Mouse (Mus musculus) layer of hippocampus, adult 2 months (tissue): ENCODE results near the gene Mdh2. TPM values are rescaled to one million over a fixed set of nuclear protein-coding genes. Genes with fewer than 3 reads are reported as not detected.

Experiments used
- DNase-seq, 2 experiments: peaks; one replicate each; pipeline ENCODE4 v3.0.0; 2022; ENCODE audit warnings: low spot score in 2 of 2
- H3K27ac ChIP-seq: fragments of 200-600 bp; 2 replicates; pipeline ENCODE4 v1.8.1; 2022
- H3K4me3 ChIP-seq: fragments of 200-600 bp; 2 replicates; pipeline ENCODE4 v1.8.1; 2022; ENCODE audit warnings: mild to moderate bottlenecking
- CTCF ChIP-seq: fragments of 200-600 bp; conservative IDR thresholded peaks from 2 replicates; pipeline ENCODE4 v1.8.1; 2022; ENCODE audit warnings: antibody characterized with exemption, mild to moderate bottlenecking, moderate library complexity
- total RNA-seq, 2 experiments: library from RNA; stranded (reverse); gene quantifications; 2 replicates each; pipeline ENCODE4 v1.2.3; 2021

Gene Mdh2
- total RNA-seq, 2 experiments from 2014 or later, result 382 to 388 TPM

DNA sequence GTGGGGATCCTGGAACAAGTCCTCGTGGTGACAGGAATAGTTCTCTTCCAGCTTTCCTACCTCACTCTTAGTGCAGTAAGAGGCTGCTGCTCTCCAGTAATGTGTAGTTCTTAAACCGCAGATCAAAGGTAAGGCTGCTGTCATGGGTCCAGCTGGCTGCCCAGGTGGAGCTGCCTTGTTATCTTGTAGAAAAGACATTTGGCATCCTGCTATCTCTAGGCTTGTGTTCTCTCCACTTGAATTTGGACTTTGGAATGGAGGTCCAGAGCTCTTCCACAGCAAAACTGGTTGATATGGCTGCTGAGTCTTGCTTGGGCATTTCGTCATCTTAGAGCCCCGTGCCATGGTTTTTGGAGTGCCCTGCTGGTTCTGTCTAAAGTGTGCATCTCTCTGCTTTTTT lies 4.6 kb downstream of the Mdh2 start:
- H3K4me3 ChIP-seq, result no peak overlapping the region
- no peak for TF ChIP-seq CTCF
- DNase-seq, result no peak
- no peak overlapping the region for H3K27ac ChIP-seq

DNA sequence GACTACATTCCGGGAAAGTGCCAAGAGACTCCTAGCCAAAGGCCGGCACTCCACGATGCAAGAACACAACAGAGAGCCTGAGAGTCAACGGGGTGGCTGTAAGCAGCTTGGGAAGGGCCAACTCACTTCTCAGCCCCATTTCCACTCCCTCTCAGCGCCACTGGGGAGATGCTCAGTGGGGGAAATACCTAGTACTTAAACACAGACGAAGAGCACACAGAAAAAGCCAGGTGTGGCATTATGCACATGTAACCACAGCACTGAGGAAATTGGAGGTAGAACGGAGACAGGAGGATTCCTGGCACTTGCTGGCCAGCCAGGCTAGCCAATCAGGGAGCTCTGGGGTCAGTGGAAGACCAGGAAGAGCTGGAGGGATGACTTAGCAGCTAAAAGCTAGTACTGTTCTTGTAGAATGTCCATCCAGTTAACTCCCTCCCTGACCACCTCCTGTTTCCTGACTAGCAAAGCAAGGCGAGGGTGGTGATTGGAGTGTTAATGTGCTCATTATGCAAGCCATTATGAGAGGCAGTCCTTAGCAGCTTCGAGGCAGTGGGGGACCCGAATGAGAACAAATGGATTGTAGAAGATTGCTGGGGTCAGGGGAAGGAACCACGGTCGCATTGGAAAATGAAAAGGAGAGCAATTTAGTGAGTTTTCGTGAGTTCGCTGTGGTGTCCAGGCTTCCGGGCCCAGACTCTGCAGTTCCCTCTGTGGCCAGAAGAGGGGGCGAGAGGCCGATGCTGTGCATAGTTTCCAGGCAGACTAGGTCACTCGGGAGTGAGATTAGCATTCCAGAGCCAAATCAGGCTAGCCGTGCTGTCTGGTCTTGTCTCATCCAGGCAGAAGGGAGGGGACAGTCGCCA lies 15.9 kb downstream of the Mdh2 start:
- peak; percentile 98 for TF ChIP-seq CTCF
- Histone ChIP-seq H3K4me3 (peak overlapping the region; percentile 38), H3K27ac (peak overlapping the region; percentile 76)
- peak; percentile 83 to 93 for DNase-seq

DNA sequence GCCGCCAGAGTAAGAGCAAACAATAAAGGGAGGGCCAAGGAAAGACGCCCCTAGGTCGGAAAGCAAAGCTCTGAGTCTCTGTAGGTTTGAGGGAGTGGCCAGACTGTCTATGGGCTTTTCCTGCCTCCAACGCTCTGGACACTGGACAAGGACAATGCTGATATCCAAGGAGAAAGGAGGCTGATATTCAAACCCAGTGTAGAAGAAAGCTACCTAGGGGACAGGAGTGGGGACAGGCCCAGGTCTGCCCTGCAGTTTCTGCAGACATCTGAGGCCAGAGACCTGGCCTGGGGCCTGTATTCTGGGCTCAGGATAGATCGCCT lies 16.5 kb downstream of the Mdh2 start:
- Histone ChIP-seq H3K4me3 (no peak overlapping the region; the same call in 1 of the 2 replicates), H3K27ac (peak overlapping the region; percentile 76; the same call in 1 of the 2 replicates)
- TF ChIP-seq CTCF, result no peak; the same call in 1 of the 2 replicates
- no peak for DNase-seq

DNA sequence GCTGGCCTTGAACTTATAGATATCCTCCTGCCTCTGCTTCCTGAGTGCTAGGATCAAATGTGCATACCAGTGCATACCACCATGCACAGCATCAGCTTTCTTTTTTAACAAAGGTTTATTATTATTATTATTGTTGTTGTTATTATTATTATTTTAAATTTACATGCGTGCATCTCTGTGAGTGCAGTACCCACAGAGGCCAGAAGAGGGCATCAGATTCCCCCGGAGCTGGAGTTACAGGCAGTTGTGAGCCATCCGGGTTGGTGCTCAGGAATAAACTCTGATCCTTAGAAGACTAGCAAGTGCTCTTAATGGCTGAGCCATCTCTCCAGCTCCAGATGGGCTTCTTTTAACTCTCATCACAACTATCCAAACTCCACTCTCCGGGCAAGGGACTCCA lies 21.5 kb downstream of the Mdh2 start:
- TF ChIP-seq CTCF, result peak; percentile 81
- Histone ChIP-seq H3K4me3 (no peak overlapping the region), H3K27ac (no peak overlapping the region)
- DNase-seq, result peak in 1 of 2 experiments; percentile 36

DNA sequence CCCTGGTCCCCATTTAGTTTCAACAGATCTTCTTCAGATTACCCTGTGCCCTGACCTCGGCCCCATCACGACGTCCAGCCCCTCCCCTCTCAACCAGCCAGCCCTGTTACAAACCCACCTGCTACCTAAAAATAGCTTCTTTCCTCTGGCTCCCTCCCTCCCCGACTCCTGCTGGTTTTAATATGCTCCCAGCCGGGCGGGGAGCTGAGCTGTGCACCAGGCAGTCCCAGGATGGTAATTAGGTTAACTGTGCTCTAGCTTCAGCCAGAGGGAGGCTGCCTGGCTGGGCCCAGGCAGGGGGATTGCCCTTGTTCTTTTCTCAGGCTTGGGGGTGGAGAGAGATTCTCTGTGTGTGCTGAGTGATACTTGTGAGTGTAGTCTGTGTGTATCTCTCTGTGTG lies 22.6 kb downstream of the Mdh2 start:
- Histone ChIP-seq H3K27ac (no peak overlapping the region), H3K4me3 (no peak overlapping the region)
- no peak for DNase-seq
- no peak for TF ChIP-seq CTCF

DNA sequence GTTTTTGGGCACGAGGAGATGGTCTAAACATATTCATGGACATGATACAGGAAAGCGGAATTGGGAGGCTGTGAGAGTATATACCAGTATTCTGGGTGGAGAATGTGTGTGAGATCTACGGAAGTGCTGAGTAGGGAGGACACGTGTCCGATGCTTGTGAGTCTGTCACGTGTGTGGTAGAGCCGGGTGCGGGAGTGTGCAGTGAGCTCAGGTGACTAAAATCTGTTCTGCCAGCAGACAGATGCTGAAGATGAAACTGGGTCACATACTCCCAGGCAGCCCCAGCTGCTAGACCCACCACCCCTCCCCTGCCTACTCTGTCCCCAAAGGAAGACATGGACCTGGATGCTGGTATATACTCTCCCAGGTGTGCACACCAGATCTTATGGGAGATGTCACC lies 24.4 kb downstream of the Mdh2 start:
- H3K27ac ChIP-seq, result no peak overlapping the region
- DNase-seq, result no peak
- H3K4me3 ChIP-seq, result no peak overlapping the region
- no peak for TF ChIP-seq CTCF

DNA sequence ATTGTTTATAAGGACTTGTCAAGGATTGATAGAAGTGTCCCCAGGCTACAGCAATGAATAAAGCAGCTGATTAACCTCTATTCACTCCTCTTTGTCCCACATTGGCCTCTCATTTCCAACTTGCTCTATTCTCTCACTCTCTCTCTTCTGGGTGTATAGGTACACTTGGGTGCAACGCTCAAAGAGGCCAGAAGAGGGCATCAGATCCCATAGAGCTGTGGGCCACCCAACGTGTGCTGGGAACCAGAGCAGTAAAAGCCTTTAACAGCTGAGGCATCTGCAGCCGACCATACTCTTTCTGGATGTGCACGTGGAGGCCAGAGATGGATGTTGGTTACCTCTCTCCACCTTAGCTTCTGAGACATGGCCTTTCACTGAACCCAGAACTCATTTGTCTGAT lies 24.9 kb downstream of the Mdh2 start:
- no peak overlapping the region for H3K4me3 ChIP-seq
- no peak overlapping the region for H3K27ac ChIP-seq
- no peak for DNase-seq
- TF ChIP-seq CTCF, result peak; percentile 55

DNA sequence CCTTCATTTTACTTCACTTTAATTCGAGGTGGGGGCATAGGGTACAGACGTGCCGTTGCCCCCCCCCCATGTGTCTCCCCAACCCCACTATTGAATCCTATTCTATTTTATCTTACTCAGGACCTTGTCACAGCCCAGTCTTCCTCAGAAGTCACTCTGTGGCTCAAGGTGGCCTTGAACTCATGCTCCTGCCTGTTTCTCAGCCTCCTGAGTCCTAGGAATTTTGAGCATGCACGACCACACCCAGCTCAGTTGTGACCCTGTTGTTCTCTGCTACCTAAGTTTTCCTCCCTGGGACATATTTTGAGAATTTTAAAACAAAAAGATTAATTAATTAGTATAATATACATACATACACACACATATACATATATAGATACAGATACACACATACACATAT lies 25.4 kb downstream of the Mdh2 start:
- TF ChIP-seq CTCF, result no peak
- no peak for DNase-seq
- Histone ChIP-seq H3K27ac (no peak overlapping the region), H3K4me3 (no peak overlapping the region)

DNA sequence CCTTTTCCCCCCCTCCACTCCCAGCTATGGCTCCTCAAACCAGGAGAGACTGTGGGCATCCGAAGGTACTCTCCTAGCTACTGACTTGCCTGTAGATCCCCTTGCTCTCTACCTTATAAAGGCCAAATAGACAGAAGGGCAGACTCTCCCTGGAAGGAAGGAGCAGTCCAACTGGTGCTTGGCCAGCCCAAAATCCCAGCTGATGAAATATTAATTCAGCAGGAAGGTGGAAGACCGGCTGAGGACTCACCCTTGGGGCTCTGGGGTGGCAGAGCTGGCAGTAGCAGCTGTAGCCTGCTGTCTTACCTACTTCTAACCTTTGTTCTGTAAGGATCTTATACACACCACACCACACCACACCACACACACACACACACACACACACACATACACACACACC lies 26.5 kb downstream of the Mdh2 start:
- Histone ChIP-seq H3K27ac (no peak overlapping the region), H3K4me3 (no peak overlapping the region)
- TF ChIP-seq CTCF, result no peak
- DNase-seq, result no peak

GRCm38 (mm10) chr5:135806555-135807262 lies 28.4 kb downstream of the Mdh2 start, which contains the start of gene Srrm3:
Srrm3 (plus strand) TSS chr5:135806890.
- Histone ChIP-seq H3K4me3 (peak within 1 kb of the TSS; percentile 78), H3K27ac (peak within 1 kb of the TSS; percentile 94)
- peak; percentile 92 to 96 for DNase-seq
- peak; percentile 98 for TF ChIP-seq CTCF

- no peak; the same call in 1 of the 2 replicates for TF ChIP-seq CTCF
- DNase-seq, result no peak
- H3K27ac ChIP-seq, result peak overlapping the region; percentile 94
- H3K4me3 ChIP-seq, result peak overlapping the region; percentile 78
These were observed 29.0 kb downstream of the Mdh2 start for GRCm38 (mm10) chr5:135807263-135807637.

- Histone ChIP-seq H3K27ac (no peak overlapping the region), H3K4me3 (no peak overlapping the region)
- DNase-seq, result peak; percentile 65 to 79
- no peak for TF ChIP-seq CTCF
These were observed 34.7 kb downstream of the Mdh2 start for GRCm38 (mm10) chr5:135812991-135813390.

DNA sequence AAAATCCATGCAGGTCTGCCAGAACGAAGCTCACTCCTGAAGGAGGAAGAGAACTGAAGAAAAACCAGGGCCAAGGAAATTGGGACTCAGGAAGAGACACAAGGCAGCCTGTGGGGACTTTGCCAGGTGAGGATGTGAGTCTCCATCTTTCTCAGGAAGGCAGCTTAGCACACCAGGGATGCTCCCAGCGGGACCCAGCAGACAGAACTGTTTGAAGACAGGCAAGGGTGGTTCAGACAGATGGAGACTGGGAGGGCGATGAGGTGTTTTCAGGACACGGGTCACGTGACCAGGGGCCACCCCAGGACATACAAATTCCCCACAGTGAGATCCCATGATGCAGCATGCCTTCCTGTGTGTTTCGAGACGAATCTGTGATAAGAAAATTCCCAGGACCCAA lies 40.2 kb downstream of the Mdh2 start:
- TF ChIP-seq CTCF, result no peak
- no peak overlapping the region for H3K27ac ChIP-seq

More for the DNA sequence above, 40.2 kb downstream of the Mdh2 start:
- H3K4me3 ChIP-seq, result no peak overlapping the region
- DNase-seq, result no peak
